Mouse (Mus musculus) gastrocnemius, adult 18-20 months (tissue): ENCODE measurements around the gene Pheta1. TPM values are rescaled to one million over a fixed set of nuclear protein-coding genes. Genes with fewer than 3 reads are reported as not detected.

Experiments
- DNase-seq: peaks from one replicate; pipeline ENCODE4 v3.0.0; 2021; ENCODE audit warnings: low spot score
- total RNA-seq, 2 experiments: library from RNA; stranded (reverse); gene quantifications; 2 replicates each; pipeline ENCODE4 v1.2.3; 2021

The Pheta1 gene
- total RNA-seq, 2 experiments from 2014 or later, result 4.4 to 5.7 TPM

DNA sequence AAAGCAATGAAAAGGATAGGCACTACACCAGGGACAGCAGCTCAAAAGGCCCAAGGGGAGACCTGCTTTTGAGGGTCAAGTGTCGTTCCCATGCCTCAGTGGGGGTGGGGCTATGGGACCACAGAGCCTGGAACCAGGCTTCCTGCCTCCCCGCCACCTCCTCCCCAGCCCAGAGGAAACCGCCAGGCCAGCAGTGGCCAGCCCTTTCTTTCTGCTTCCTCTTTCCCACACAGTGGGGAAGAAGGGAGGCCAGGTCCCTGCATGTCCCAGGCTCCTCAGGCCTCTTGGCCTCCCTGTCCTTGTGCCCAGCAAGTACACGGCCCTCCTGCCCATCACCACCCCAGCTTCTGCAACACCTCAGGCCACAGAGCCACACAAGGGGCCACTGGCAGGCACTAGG is 24.7 kb upstream of the Pheta1 start:
- no peak for DNase-seq

DNA sequence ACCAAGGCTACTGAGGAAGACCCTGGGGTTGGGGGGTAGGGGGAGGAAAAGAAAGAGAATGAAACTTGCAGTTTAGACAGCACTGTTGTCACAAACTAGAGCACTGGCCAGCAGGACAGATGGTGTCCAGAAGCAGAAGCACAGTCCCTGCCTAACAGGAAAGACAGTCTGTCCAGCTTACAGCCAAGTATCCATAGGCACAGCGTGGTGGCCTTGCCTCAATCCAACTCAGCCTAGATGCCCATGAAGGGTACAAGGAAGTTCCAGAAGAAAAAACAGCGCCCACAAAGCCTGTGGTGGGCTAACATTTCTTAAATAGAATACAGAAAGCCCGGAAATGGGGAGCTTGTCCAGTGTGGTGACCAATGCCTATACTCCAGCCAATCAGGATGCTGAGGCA is 23.2 kb upstream of the Pheta1 start:
- no peak for DNase-seq

DNA sequence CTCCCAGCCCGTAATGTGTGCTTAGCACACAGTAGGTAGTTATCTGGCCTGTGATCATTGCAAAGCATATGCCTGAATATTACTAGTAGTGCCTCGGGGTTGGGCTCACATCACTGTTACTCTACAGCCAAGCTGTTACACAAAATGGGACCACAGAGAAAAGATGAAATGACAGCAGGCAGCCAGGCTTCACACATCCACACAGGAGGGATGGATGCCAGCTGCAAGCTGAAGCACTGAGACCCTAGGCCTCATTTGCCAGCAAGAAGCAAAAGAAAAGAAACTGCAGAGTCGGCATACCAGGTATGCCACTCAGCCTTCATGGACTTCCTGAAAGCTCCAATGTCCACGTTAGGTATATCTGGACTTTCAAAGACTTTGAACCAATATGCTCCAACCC is 20.9 kb upstream of the Pheta1 start:
- DNase-seq, result no peak

DNA sequence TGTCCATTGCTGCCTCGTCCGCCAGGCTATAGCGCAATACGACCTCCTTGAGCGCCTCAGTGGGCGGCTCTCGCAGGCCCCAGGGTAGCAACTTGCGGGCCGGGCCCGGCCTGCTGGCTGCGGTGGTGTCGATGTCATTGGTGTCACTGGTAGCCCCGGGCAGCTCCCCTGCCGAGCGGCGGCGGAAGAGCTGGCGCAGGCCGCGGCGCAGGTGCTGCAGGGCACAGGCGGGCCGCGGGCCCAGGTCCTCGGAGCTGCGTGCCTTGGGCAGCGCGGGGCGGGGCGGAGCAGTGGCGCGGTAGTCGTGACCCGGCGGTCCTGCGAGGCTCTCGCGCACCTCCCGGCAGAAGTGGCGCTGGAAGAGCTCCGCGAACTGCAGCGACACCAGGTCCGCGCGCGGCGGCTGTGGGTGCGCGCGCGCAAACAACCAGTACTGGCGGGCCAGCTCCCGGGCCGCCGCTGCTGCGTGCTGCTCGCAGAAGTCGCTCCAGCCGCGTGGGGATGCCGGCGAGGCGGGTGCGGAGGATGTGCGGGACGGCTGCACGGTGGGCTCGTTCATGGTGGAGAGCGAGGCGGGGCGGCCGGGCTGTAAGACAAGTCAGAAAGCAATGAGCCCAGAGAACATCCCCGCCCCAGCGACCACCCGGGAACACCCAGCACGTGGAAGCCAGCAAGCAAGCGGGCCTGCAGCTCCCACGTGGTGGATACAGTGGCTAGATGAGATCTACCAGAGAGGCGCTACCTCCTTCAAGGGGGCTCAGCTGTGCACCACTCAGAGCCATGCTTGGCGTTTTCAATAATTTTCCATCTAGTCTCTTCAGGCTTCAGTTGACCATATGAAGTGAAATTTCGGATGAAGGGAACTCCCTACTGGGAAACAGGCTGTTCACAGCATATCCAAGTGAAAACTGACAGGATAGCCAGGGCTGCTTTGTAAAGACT is 20.0 kb upstream of the Pheta1 start:
- DNase-seq, result no peak

DNA sequence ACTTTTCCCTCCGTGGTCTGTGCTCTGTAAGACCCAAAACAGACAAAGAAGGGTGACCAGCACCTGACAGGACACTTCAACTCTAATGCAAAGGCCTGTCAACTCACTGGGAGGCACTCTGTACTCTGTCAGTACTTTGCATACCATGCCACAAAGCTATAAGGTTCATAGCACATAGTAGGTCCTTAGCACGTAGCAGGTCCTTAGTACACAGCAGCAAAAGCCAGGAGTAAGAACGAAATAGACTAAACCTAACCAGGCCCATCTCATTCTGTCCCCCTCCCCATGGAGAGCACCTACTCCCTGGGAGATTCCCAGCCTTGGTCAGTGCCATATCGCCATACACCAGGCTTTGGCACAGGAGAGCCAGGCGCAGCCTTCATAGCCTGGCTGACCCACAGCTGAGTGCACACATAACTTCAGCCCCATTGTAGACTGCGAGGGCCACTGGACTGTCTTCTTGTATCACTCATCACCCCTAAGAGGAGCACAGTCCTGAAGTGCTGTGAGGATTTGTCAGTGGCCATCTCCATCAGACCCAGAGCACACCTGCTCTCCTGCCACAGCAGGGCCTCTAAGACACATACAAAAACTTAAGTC is 17.7 kb upstream of the Pheta1 start:
- no peak for DNase-seq

DNA sequence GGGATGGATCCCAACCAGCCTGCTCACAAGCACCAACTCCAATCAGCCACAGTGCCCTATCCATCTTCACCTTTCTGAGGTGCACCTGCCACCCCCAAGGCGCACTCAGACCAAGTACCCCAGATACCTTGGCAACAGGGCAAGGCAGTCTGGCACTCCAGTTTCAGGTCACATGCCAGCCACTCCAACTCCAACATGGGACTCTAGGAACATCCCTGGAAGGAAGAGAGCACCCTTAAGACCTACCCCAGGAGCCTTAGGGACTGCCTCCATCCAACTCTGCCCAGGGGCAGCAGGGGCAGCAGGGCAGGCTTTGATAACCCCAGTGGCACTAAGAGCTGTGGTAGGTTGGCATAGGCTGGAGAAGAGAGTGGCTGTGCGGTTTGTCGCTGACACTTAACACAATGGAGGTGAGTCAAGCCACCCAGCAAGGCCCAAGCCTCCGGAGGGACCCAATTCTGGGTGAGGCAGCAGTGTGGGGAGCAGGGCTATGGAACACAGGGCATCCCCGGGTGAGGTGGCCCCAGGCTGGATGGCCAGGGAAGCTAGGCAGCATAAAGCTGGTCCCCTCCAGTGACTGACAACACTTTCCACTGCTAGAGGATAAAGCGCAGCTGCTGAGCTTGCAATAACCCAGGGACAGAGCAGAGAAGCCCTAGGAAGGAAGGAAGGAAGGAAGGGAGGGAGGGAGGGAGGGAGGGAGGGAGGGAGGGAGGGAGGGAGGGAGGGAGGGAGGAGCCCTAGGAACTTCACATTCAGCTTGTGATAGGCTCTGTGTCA is 16.2 kb upstream of the Pheta1 start:
- no peak for DNase-seq

DNA sequence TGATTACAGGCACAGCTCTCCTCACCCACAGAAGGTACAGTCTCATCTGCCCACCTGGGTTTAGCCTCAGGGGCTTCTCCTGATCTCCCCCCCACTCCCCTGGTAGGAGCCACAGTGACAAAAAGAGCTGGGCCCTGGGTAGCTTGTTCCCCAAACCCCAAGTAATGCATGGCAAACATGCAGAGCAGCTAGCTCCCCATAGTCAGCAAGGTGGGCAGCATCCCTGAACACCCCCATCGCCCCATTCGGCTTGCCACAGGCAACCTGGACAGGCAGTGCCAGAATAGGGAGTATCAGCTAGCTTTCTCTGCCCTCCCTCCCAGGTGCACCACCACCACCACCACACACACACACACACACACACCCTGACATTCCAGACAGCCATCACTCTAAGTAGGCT is 15.6 kb upstream of the Pheta1 start:
- DNase-seq, result no peak

DNA sequence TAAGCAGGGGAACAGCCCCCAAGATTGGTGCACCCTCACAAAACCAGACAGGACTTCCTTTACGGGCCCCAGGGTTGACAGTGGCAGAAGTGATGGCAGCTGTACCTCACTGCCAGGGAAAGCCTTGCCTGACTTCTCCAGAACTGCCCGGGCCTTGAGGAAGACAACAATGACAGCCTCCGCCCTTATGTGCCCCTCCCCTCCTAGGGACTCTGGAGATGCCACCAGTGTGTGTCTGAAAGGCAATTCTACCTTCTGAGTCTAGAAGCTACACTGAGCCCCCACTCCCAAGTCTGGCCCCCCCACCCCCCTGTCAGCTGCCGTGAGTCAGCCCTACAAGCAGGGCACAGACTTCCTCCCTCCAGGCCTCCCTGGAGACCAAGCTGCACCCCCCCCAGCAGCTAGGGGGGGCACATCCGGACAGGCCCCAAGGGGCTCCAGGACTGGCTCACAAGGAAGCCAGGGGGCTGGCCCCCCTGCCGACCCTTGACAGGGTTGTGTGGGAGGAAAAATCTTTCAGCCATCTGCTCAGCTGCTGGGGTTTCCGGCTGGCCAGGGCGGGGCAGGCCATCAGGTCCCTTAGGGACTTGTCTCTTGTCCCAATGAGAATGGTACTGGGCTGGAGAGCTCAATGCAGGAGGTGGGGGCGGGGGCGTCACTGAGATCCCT is 15.1 kb upstream of the Pheta1 start:
- DNase-seq, result peak; percentile 55

DNA sequence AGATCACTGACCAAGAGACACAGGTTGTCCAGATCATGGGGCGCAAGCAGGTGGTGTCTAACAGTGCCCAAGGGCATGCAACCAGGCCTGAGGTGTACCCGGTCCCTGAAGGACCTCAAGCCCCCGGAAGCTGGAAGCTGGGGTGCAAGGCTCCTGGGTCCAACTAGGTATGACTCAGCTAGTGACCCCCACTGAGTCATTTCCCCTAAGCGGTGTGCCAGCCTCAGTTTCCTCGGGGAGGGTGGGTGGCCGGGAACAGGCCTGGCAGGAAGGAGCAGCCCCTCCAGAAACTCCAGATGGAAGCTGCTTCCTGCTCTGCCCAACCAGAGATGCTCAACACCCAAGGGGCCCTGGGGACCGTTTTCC is 14.6 kb upstream of the Pheta1 start:
- DNase-seq, result no peak

DNA sequence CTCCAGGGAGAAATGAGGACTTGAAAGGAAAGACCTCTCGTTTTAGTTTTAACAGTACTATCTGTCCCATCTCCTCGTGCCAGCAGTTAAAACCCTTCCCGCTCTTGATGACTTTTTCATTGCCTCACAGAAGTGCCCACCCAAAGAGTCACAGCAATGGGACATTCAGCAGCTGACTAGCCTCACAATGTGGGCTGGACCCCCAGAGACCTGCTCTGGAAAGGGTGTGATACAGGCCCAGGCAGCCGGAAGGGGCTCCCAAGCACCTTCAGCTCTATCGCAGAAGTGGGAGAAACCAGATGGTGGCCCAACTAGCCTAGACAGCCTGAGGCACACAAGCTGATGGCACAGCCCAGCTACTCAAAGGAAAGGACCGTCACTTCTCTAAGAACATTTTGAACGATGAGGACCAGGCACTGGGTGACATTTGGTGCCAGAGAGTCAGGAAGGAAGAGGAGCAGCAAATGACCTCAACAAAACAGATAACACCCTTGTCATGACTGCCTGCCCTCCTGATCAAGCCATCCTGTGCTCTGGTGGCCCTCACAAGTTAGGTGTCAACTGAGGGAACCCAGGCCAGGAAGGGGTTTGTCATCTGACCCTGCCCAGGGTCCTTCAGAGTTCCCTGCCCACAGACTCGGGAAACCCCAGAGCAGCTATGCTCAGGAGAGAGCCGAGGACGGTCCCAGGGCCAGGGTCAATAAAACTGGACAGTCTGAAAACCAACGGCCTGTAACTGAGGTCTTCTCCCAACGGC is 13.6 kb upstream of the Pheta1 start:
- DNase-seq, result no peak

DNA sequence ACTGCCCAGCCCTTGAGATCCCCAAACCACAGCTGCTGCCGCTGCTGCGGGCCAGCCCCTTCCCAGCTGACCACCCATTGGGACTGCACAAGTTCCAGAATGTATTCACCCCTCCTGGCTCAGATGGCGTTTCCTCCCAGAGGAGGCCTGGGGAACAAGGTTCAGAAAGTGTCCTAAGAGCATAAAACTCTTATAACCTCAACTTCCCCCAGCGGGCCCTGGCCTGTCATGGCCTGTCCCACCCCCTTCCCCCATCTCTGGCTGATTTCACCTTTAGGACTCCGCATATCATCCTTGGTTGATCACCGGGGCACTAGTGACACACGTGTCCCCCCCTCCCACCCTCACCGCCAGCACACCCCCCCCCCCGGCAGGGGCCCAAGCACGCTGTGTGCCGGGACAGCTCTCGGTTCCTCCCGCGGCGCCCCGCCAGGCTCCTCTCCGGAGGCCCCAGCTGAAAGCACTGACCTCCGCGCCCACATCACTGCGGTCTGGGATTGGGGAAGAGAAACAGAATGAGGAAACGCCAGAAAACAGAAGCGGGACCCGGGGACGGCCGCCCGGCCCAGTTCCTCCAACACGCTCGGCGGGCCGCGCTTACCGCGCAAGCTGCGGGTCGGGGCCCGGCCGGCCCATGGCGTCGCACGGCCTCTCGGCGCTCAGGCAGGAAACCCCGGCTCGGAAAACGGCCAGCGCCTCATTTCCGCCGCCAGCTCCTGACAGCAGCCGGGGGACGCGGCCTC is 12.7 kb upstream of the Pheta1 start:
- DNase-seq, result peak; percentile 71

DNA sequence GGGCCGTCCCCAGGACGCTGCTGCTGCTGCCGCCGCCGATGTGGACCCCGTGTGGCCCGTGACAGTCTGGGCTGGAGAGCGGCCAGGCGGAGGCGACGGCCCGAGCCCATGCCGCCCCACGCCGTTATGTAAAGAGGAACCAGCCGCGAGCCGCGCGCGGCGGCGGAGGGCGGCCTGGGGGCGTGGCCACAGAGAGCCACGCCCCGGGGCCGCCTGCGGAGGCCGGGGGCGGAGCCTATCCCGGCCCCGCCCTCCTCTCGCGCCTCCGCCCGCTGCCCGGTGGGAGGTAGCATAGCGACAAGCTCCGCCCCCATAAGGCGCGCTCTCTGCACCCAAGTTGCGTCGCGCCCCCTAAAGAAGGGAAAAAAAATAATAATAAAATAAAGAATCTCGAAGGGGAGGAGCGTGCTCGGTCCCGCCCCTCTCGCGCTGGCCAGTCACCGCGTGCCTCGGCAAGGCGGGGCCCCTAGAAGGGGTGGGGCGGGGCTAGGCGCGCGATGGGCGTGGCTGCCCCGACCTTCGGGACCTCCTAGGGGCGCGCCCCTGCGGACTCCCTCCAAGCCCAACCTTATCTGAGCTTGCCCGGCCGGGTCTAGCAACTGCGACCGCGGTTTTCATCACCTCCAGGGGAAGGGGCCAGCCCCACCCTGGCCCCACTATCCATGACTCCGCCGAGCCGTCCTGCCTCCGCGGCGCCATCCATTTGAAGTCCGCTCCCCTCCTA is 11.9 kb upstream of the Pheta1 start:
- DNase-seq, result peak; percentile 91

DNA sequence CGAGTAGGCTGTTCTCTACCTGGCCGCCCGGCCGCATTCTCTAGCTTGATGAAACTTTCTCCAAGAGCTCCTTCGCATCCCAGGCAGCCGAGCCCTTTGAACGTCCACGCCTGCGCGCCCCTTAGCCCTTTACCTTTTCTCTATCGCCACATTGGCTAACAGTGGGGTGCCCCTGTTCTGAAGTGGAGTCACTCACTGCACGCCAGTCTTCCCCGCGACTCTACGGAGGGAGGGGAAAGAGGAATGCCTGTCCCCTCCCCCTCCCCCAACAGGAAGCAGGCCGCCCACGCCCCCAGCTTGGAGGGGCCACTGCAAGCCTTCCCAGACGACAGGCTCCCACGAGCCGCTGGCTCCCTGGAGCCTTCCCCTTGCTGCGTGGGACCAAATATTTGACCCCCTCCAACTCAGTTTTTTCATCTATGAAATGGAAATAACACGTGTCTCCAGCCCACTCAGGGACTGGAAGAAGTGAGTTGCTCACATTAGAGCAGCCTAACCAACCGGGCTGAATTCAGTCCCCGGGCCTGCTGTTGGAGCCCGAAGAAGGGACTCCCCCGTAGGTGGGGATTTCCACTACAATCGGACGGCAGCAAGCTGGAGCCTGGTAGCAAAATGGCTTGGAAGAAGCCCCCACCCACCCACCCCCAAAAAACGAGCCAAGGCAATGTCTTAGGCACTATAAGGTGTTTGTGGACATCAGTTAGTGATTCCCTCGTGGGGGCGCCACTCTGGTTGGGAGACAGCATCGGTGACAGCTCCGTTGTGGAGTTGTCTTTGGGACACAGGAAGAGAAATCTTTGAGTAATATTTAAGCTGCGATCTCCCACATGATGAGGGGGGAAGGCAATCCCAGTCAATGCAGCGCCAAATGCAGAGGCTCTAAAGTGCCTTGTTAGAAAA is 11.1 kb upstream of the Pheta1 start, which contains the start of gene Sh2b3:
Gene Sh2b3 (minus strand): TSS at position 206 of the 900 bp plus-strand sequence.
- peak; percentile 53 for DNase-seq

DNA sequence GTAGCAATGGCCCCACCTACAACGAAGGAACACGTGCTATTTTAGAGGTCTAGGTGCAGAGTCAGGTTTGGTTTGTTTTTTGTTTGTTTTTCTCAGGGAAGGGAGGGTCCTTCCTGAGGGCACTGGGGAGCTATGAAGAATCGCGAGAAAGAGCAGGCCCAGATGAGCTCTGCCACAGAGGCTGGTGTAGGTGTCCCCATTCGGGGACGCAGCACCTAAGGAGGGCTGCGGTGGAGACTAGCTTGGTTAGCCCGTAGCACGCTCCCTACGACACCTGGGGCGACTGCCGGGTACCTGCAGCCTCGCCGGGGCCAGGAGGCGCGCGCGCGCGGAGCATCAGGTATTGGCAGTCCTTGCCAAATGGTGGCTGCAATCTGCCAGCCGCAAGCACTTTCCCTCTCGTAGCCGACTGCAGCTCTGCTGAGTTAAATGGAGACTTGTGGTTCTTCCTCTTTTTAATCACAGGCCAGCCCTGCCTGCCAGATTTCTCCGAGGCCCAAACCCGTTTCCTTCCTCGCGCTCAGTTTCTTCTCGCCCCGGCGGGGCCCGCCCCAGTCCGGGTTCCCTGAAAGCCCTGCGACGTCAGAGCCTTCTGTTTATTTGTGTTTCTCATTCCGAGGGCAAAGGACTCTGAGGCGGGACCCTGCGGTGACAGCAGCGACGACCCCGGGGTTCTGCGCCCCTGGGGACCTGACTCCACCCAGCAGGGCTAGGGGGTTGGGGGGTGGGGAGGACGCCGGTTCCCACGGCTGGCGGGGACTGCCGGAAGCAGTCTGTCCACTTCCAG is 10.2 kb upstream of the Pheta1 start:
- DNase-seq, result peak; percentile 52

DNA sequence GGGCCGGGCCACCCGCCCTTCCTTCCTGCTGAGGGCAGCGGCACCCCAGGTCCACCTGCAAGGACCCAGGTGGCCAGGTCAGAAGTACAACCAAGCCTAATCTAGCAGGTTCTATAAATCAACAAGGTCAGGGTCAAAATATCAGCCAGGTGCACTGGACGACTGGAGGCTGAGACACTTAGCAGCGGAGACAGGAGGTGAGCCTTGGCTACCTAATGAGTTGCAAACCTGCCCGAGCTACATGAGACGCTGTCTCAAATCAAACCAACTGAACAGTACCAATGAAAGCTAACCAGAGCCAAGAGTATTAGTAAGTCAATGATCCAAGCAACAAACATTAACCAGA is 9.7 kb upstream of the Pheta1 start:
- no peak for DNase-seq

DNA sequence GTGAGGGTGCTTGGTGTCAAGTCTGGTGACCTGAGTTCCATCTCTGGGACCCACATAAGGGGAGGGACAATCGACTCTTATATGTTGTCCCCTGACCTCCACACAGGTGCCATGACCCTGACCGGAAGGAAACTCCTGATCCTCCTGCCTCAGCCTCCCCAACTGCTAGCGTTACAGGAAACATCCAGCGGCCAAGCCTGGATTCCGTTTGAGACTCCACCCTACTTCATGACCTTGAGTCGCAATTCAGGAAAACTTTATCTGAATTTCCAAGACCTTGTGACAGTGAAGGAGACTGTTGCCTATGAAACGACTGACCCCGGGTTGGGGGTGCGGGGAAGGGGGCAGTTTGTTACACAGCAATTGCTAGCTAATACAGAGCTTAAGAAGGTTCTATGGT is 7.3 kb upstream of the Pheta1 start:
- DNase-seq, result no peak

DNA sequence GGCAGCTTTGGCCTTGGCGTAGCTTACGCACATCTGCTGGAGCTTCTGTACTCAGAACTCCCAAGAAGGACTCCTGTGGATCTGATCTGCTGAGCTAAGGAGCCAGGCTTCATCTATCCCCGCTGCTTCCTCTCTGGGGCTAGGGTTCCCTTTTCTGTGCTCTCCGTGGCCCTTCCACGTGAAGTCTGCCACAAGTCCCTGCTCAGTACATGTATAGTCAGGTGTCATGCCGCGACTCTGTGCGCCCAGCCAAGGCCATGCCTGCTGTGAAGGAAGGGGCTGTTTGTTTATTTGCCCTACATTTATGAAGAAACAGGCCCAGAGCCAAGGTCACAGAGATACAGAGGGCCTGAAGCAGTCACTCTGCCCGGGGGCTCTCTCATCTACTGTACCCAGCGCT is 6.8 kb upstream of the Pheta1 start:
- DNase-seq, result no peak

DNA sequence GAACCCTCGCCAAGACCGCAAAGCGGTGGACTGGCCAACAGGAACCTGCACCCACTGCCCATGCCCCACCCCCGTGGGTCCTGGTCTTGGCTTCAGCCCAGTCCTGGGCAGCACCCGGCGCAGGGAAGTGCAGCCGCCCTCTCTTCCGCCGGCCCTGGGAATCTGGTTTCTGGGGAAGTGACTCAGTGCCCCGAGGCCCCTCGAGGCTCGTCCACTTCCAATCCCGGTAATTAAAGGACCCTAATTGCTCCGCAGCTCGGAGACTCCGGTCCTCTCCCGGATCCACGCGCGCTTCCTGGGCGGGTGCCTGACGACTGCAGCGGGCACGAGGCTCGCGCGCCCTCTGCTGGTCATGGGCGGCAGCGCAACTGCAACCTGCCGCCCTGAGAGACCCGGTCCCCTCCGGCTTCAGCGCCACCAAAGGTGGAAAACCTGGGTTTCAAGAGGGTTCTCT is 6.1 kb upstream of the Pheta1 start:
- peak; percentile 85 for DNase-seq
